Mouse (Mus musculus) MEL (cell line): ENCODE data around the gene Tmem87b. TPM values are rescaled to one million over a fixed set of nuclear protein-coding genes. Genes with fewer than 3 reads are reported as not detected.
A peak's percentile ranks its signal among the peaks of the same experiment; 100 is the strongest.

Experiments used
- DNase-seq: peaks from one replicate; pipeline ENCODE4 v3.0.0; 2011; ENCODE audit warnings: low read depth, low spot score
- H3K27ac ChIP-seq: 2 replicates; pipeline ENCODE4 v1.5.1; 2012; ENCODE audit warnings: low read depth, mild to moderate bottlenecking, control low read depth, low read length, moderate library complexity; ENCODE audit not compliant: control insufficient read depth
- H3K27me3 ChIP-seq, 2 experiments: fragments of 150-350 bp in 1 of 2; sonication (generic) in 1 of 2; 2 replicates each; pipeline ENCODE4 v1.6.1; 2012; ENCODE audit warnings: low read length in 2 of 2, mild to moderate bottlenecking in 2 of 2, improper control_type of control experiment in 1 of 2, moderate library complexity in 1 of 2; ENCODE audit not compliant: insufficient read depth in 2 of 2, control insufficient read depth in 1 of 2
- H3K36me3 ChIP-seq, 2 experiments: 2 replicates each; pipeline ENCODE4 v1.6.1; 2012 to 2014; ENCODE audit warnings: low read length in 2 of 2, improper control_type of control experiment in 1 of 2, inconsistent platforms in 1 of 2, mild to moderate bottlenecking in 1 of 2; ENCODE audit not compliant: insufficient read depth in 2 of 2, control insufficient read depth in 1 of 2
- H3K4me1 ChIP-seq, 2 experiments: fragments of 150-350 bp in 1 of 2; sonication (generic) in 1 of 2; 2 replicates each; pipeline ENCODE4 v1.6.1; 2012; ENCODE audit warnings: low read length in 2 of 2, improper control_type of control experiment in 1 of 2, mild to moderate bottlenecking in 1 of 2; ENCODE audit not compliant: insufficient read depth in 2 of 2, control insufficient read depth in 1 of 2
- H3K4me3 ChIP-seq, 2 experiments: fragments of 150-350 bp in 1 of 2; sonication (generic) in 1 of 2; 2 replicates each; pipeline ENCODE4 v1.5.1; 2012; ENCODE audit warnings: low read depth in 2 of 2, low read length in 2 of 2, mild to moderate bottlenecking in 2 of 2, moderate library complexity in 2 of 2, control low read depth in 1 of 2, improper control_type of control experiment in 1 of 2; ENCODE audit not compliant: control insufficient read depth in 1 of 2, insufficient read depth in 1 of 2
- H3K79me2 ChIP-seq: 2 replicates; pipeline ENCODE4 v1.6.1; 2012; ENCODE audit warnings: mild to moderate bottlenecking, low read length, moderate library complexity; ENCODE audit not compliant: control insufficient read depth, poor library complexity, insufficient read depth
- H3K9ac ChIP-seq: 2 replicates; pipeline ENCODE4 v1.6.1; 2012; ENCODE audit warnings: low read depth, mild to moderate bottlenecking, control low read depth, low read length, moderate library complexity; ENCODE audit not compliant: control insufficient read depth, poor library complexity, severe bottlenecking
- H3K9me3 ChIP-seq: fragments of 150-350 bp; sonication (generic); replicated peaks from 2 replicates; pipeline ENCODE4 v1.6.1; 2012; ENCODE audit warnings: mild to moderate bottlenecking, low read length, improper control_type of control experiment, moderate library complexity; ENCODE audit not compliant: insufficient read depth
- BHLHE40 ChIP-seq: IDR thresholded peaks from 2 replicates; pipeline ENCODE4 v1.6.1; 2012; ENCODE audit warnings: low read depth, mild to moderate bottlenecking, inconsistent platforms, low read length, improper control_type of control experiment, borderline replicate concordance
- CHD2 ChIP-seq: IDR thresholded peaks from 2 replicates; pipeline ENCODE4 v1.6.1; 2011; ENCODE audit warnings: low read length, improper control_type of control experiment
- CTCF ChIP-seq, 3 experiments: IDR thresholded peaks in 2 of 3; conservative IDR thresholded peaks in 1 of 3; 2 replicates each; pipeline ENCODE4 v1.5.1; 2011 to 2012; ENCODE audit warnings: low read length in 3 of 3, low read depth in 2 of 3, mild to moderate bottlenecking in 2 of 3, improper control_type of control experiment in 1 of 3, inconsistent platforms in 1 of 3, mixed read lengths in 1 of 3, moderate library complexity in 1 of 3; ENCODE audit not compliant: control insufficient read depth in 1 of 3, insufficient read depth in 1 of 3, poor library complexity in 1 of 3, severe bottlenecking in 1 of 3
- E2F4 ChIP-seq: IDR thresholded peaks from 2 replicates; pipeline ENCODE4 v1.6.1; 2011; ENCODE audit warnings: low read depth, low read length, improper control_type of control experiment, borderline replicate concordance
- ELF1 ChIP-seq: IDR thresholded peaks from 2 replicates; pipeline ENCODE4 v1.6.1; 2014; ENCODE audit warnings: low read depth, mild to moderate bottlenecking, inconsistent platforms, low read length, improper control_type of control experiment, moderate library complexity
- ETS1 ChIP-seq: IDR thresholded peaks from 2 replicates; pipeline ENCODE4 v1.6.1; 2012; ENCODE audit warnings: low read depth, mild to moderate bottlenecking, inconsistent platforms, low read length, improper control_type of control experiment, moderate library complexity
- GATA1 ChIP-seq: IDR thresholded peaks from 2 replicates; pipeline ENCODE4 v1.6.1; 2011; ENCODE audit warnings: low read depth, low read length, improper control_type of control experiment
- HCFC1 ChIP-seq: IDR thresholded peaks from 2 replicates; pipeline ENCODE4 v1.6.1; 2012; ENCODE audit warnings: low read depth, mild to moderate bottlenecking, inconsistent platforms, low read length, improper control_type of control experiment, moderate library complexity
- KAT2A ChIP-seq: conservative IDR thresholded peaks from 2 replicates; pipeline ENCODE4 v1.6.1; 2012; ENCODE audit warnings: low read depth, low read length, improper control_type of control experiment, inconsistent platforms
- MAFK ChIP-seq: IDR thresholded peaks from 2 replicates; pipeline ENCODE4 v1.6.1; 2011; ENCODE audit warnings: low read depth, mild to moderate bottlenecking, low read length, improper control_type of control experiment, borderline replicate concordance
- MAX ChIP-seq: IDR thresholded peaks from 2 replicates; pipeline ENCODE4 v1.6.1; 2011; ENCODE audit warnings: low read length, improper control_type of control experiment
- NRF1 ChIP-seq: IDR thresholded peaks from 2 replicates; pipeline ENCODE4 v1.6.1; 2014; ENCODE audit warnings: low read depth, mild to moderate bottlenecking, inconsistent platforms, low read length, improper control_type of control experiment, moderate library complexity; ENCODE audit not compliant: poor library complexity, insufficient read depth, severe bottlenecking
- POLR2AphosphoS2 ChIP-seq: IDR thresholded peaks from 2 replicates; pipeline ENCODE4 v1.6.1; 2011; ENCODE audit warnings: low read length, improper control_type of control experiment
- RAD21 ChIP-seq: IDR thresholded peaks from 2 replicates; pipeline ENCODE4 v1.6.1; 2011; ENCODE audit warnings: mild to moderate bottlenecking, low read depth, low read length, improper control_type of control experiment
- RCOR1 ChIP-seq: IDR thresholded peaks from 2 replicates; pipeline ENCODE4 v1.6.1; 2012; ENCODE audit warnings: low read depth, mild to moderate bottlenecking, inconsistent platforms, low read length, improper control_type of control experiment
- SIN3A ChIP-seq: IDR thresholded peaks from 2 replicates; pipeline ENCODE4 v1.6.1; 2012; ENCODE audit warnings: low read length, improper control_type of control experiment, inconsistent platforms
- SMC3 ChIP-seq: IDR thresholded peaks from 2 replicates; pipeline ENCODE4 v1.6.1; 2011; ENCODE audit warnings: low read depth, low read length, improper control_type of control experiment
- TBP ChIP-seq: IDR thresholded peaks from 2 replicates; pipeline ENCODE4 v1.8.0; 2011; ENCODE audit warnings: low read depth, low read length, improper control_type of control experiment
- USF1 ChIP-seq: IDR thresholded peaks from 2 replicates; pipeline ENCODE4 v1.6.1; 2014; ENCODE audit warnings: low read depth, mild to moderate bottlenecking, inconsistent platforms, low read length, improper control_type of control experiment, moderate library complexity
- USF2 ChIP-seq, 2 experiments: IDR thresholded peaks; 2 replicates each; pipeline ENCODE4 v1.6.1; 2011 to 2012; ENCODE audit warnings: improper control_type of control experiment in 2 of 2, low read length in 2 of 2, borderline replicate concordance in 1 of 2, inconsistent platforms in 1 of 2, low read depth in 1 of 2, mild to moderate bottlenecking in 1 of 2; ENCODE audit not compliant: insufficient read depth in 1 of 2
- ZC3H11A ChIP-seq: IDR thresholded peaks from 2 replicates; pipeline ENCODE4 v1.6.1; 2012; ENCODE audit warnings: low read depth, mild to moderate bottlenecking, inconsistent platforms, low read length, improper control_type of control experiment
- ZKSCAN1 ChIP-seq: IDR thresholded peaks from 2 replicates; pipeline ENCODE4 v1.6.1; 2012; ENCODE audit warnings: low read depth, mild to moderate bottlenecking, inconsistent platforms, low read length, improper control_type of control experiment, moderate library complexity
- ZMIZ1 ChIP-seq: IDR thresholded peaks from 2 replicates; pipeline ENCODE4 v1.6.1; 2012; ENCODE audit warnings: low read depth, mild to moderate bottlenecking, inconsistent platforms, low read length, improper control_type of control experiment, moderate library complexity
- polyA plus RNA-seq, 2 experiments: library from polyadenylated mRNA; stranded (reverse) in 1 of 2; unstranded in 1 of 2; fragments of >175 nt in 1 of 2; fragments of >200 nt in 1 of 2; gene quantifications; 2 replicates each; pipeline versions ENCODE4 v1.2.1 to v1.2.4; 2012; ENCODE audit warnings: low replicate concordance in 2 of 2, low read depth in 1 of 2; ENCODE audit not compliant: insufficient read length in 2 of 2, insufficient read depth in 1 of 2, missing spikeins in 1 of 2
- total RNA-seq: library from RNA; depleted of rRNA; stranded (reverse); fragments of 300-350 nt; gene quantifications from 2 replicates; pipeline ENCODE4 v1.2.3, GENCODE M21; 2012

Gene Tmem87b
- total and polyA plus RNA-seq, 3 experiments: 3.9 to 4.8 TPM; not detected in 1

- peaks cover 2 to 3% of the 10 kb centered on the region in 2 experiments; a peak in 3 of 4 replicates for H3K27me3 ChIP-seq
- no peak overlapping the region for H3K9ac ChIP-seq
- TF ChIP-seq ETS1 (no peak), TBP (no peak), SIN3A (no peak), ZMIZ1 (no peak), CTCF (IDR thresholded peaks at IDR 0.05 in 2 of 3, conservative IDR thresholded peaks at IDR 0.05 in 1 of 3; ENCODE audit: control insufficient read depth in 1 of 3, insufficient read depth in 1 of 3, low read depth in 2 of 3, low read length in 3 of 3, poor library complexity in 1 of 3, severe bottlenecking in 1 of 3) (no peak), ZC3H11A (no peak), ZKSCAN1 (no peak), USF2 (IDR thresholded peaks at IDR 0.05; ENCODE audit: borderline replicate concordance in 1 of 2, insufficient read depth in 1 of 2, low read depth in 1 of 2, low read length in 2 of 2) (no peak), KAT2A (no peak), MAX (no peak), HCFC1 (no peak), NRF1 (no peak), USF1 (no peak), RAD21 (no peak), POLR2AphosphoS2 (no peak), E2F4 (no peak)
- H3K4me1 ChIP-seq: no peaks in the 10 kb centered on the region
- H3K4me3 ChIP-seq: no peak overlapping the region
- no peaks in the 10 kb centered on the region for H3K9me3 ChIP-seq
- H3K36me3 ChIP-seq: no peaks in the 10 kb centered on the region
- DNase-seq: peak; percentile 31
- H3K27ac ChIP-seq: no peak overlapping the region
- no peaks in the 10 kb centered on the region for H3K79me2 ChIP-seq
These were observed 14.5 kb upstream of the Tmem87b start for GRCm38 (mm10) chr2:128803441-128803840.

GRCm38 (mm10) chr2:128805341-128805740, 12.6 kb upstream of the Tmem87b start:
- no peaks in the 10 kb centered on the region for H3K36me3 ChIP-seq
- H3K9ac ChIP-seq: no peak overlapping the region
- peaks cover 5% of the 10 kb centered on the region in 2 experiments for H3K27me3 ChIP-seq
- no peak for DNase-seq
- H3K4me3 ChIP-seq: no peak overlapping the region
- H3K9me3 ChIP-seq: no peaks in the 10 kb centered on the region
- no peaks in the 10 kb centered on the region for H3K79me2 ChIP-seq
- H3K4me1 ChIP-seq: no peaks in the 10 kb centered on the region
- no peak overlapping the region for H3K27ac ChIP-seq
- TF ChIP-seq ELF1: no peak
- TF ChIP-seq RCOR1: no peak
- TF ChIP-seq ZC3H11A: no peak
- TF ChIP-seq TBP: no peak
- TF ChIP-seq GATA1: no peak
- no peak for TF ChIP-seq CHD2
- TF ChIP-seq BHLHE40: no peak
- TF ChIP-seq SIN3A: no peak
- no peak for TF ChIP-seq SMC3
- no peak for TF ChIP-seq USF2 (IDR thresholded peaks at IDR 0.05; ENCODE audit: borderline replicate concordance in 1 of 2, insufficient read depth in 1 of 2, low read depth in 1 of 2, low read length in 2 of 2)
- TF ChIP-seq MAFK: no peak
- no peak for TF ChIP-seq ZMIZ1
